Mouse (Mus musculus): Measurements from ENCODE around the gene Lrrc71. TPM values are rescaled to one million over a fixed set of nuclear protein-coding genes. Genes with fewer than 3 reads are reported as not detected.

Lrrc71 gene
- polyA plus RNA-seq, 2 experiments from 2014 or later = 0.41 to 0.50 TPM

Other genes with a start within 250 kb of the Lrrc71 start
- 10 to 100 TPM; 17.7 to 23.4 TPM for gene Etv3, start 223.2 kb downstream of the Lrrc71 start, polyA plus RNA-seq (2017; shearing (Covaris generic))
- 1 to 10 TPM; 4.0 to 4.7 TPM for gene Arhgef11, start 131.1 kb downstream of the Lrrc71 start, polyA plus RNA-seq (2017; shearing (Covaris generic))
- not detected for gene Ntrk1, start 46.5 kb upstream of the Lrrc71 start, polyA plus RNA-seq (2017; shearing (Covaris generic))
- gene Insrr, start 48.3 kb upstream of the Lrrc71 start, polyA plus RNA-seq (2017; shearing (Covaris generic)) = under 1 TPM; 0.28 to 0.61 TPM
- 10 to 100 TPM; 49.6 to 67.4 TPM for gene Pear1, start 75.7 kb upstream of the Lrrc71 start, polyA plus RNA-seq (2017; shearing (Covaris generic))
- 100 to 1,000 TPM; 203 to 239 TPM for gene Sh2d2a, start 98.1 kb upstream of the Lrrc71 start, polyA plus RNA-seq (2017; shearing (Covaris generic))
- 1 to 10 TPM; 4.5 TPM for gene Prcc, start 137.0 kb upstream of the Lrrc71 start, polyA plus RNA-seq (2017; shearing (Covaris generic))
- gene Hdgf, start 157.7 kb upstream of the Lrrc71 start, polyA plus RNA-seq (2017; shearing (Covaris generic)) = 10 to 100 TPM; 45.5 to 51.5 TPM
- gene Mrpl24, start 170.9 kb upstream of the Lrrc71 start, polyA plus RNA-seq (2017; shearing (Covaris generic)) = 100 to 1,000 TPM; 158 to 159 TPM
- 10 to 100 TPM; 17.8 to 18.5 TPM for gene Isg20l2, start 181.7 kb upstream of the Lrrc71 start, polyA plus RNA-seq (2017; shearing (Covaris generic))
- 10 to 100 TPM; 16.3 to 19.7 TPM for gene Rrnad1, start 182.1 kb upstream of the Lrrc71 start, polyA plus RNA-seq (2017; shearing (Covaris generic))
- not detected for gene Crabp2, start 200.0 kb upstream of the Lrrc71 start, polyA plus RNA-seq (2017; shearing (Covaris generic))
- gene Nes, start 222.5 kb upstream of the Lrrc71 start, polyA plus RNA-seq (2017; shearing (Covaris generic)) = not detected

Data from activated CD4-positive, CD25-positive, alpha-beta regulatory T cell, adult 4 months (primary cell).